Comparison of ENCODE assay signal across 8 mouse cellular contexts in genomic region chr5:113163116-113163515, GRCm38 (mm10). TPM values are rescaled to one million over a fixed set of nuclear protein-coding genes. Genes with fewer than 3 reads are reported as not detected.
DNase-seq lines count a peak whose midpoint lies in the region; ATAC-seq lines count a peak whose summit lies in the region.

No protein-coding gene starts in this region.

- no peaks in the 10 kb centered on the region for H3K36me3 ChIP-seq in kidney, embryonic 16.5 days (ENCODE audit: insufficient read depth, low read length)
- no peaks in the 10 kb centered on the region for H3K36me3 ChIP-seq in hindbrain, embryonic 13.5 days
- H3K36me3 ChIP-seq in midbrain, embryonic 10.5 days = no peaks in the 10 kb centered on the region

- H3K4me2 ChIP-seq in kidney, embryonic 16.5 days (replicated peaks; ENCODE audit: low read depth, low read length) = peak overlapping the region; percentile 52
- H3K4me2 ChIP-seq in hindbrain, embryonic 13.5 days = peak overlapping the region; percentile 47

- ATAC-seq in kidney, embryonic 16.5 days (ENCODE audit: low FRiP score, low TSS enrichment) = no peak
- ATAC-seq in hindbrain, embryonic 13.5 days (ENCODE audit: low FRiP score) = no peak
- ATAC-seq in inflammation-experienced regulatory T-cells, adult 6 months = no peak

- 9% methylated on average over 13 of the region's 13 CpGs for WGBS in kidney, embryonic 16.5 days
- WGBS in hindbrain, embryonic 13.5 days = 7% methylated on average over 13 of the region's 13 CpGs
- 5% methylated on average over 13 of the region's 13 CpGs for WGBS in midbrain, embryonic 10.5 days

- H3K27ac ChIP-seq in kidney, embryonic 16.5 days (ENCODE audit: low read length) = 0 out of 2 replicates have a peak overlapping the region, but pooled peaks have one; percentile 9
- H3K27ac ChIP-seq in hindbrain, embryonic 13.5 days = no peak overlapping the region
- peak overlapping the region; percentile 63; the same call in 1 of the 2 replicates for H3K27ac ChIP-seq in midbrain, embryonic 10.5 days (replicated peaks)

- peak overlapping the region; percentile 33 for H3K4me3 ChIP-seq in kidney, embryonic 16.5 days (ENCODE audit: low read length)
- peak overlapping the region; percentile 22 for H3K4me3 ChIP-seq in hindbrain, embryonic 13.5 days
- peak overlapping the region; percentile 39 for H3K4me3 ChIP-seq in midbrain, embryonic 10.5 days

- no peaks in the 10 kb centered on the region for H3K9me3 ChIP-seq in kidney, embryonic 16.5 days (ENCODE audit: low read length)
- H3K9me3 ChIP-seq in hindbrain, embryonic 13.5 days = no peaks in the 10 kb centered on the region
- no peaks in the 10 kb centered on the region for H3K9me3 ChIP-seq in midbrain, embryonic 10.5 days (replicated peaks)

- no peak for DNase-seq in kidney, adult 8-10 months
- peak; percentile 83 for DNase-seq in adrenal gland, postnatal 14 days
- no peak for DNase-seq in midbrain, embryonic 10.5 days (ENCODE audit: low spot score)
- DNase-seq in Muller cell, postnatal 12 days (ENCODE audit: inconsistent ontology term) = no peak
- no peak for DNase-seq in spleen, adult 18-20 months

- peaks cover 50% of the 10 kb centered on the region for H3K4me1 ChIP-seq in kidney, embryonic 16.5 days (ENCODE audit: insufficient read depth, low read length)
- H3K4me1 ChIP-seq in hindbrain, embryonic 13.5 days (replicated peaks) = peaks cover 54% of the 10 kb centered on the region
- H3K4me1 ChIP-seq in midbrain, embryonic 10.5 days = peaks cover 73% of the 10 kb centered on the region

- peak overlapping the region; percentile 46 for H3K9ac ChIP-seq in kidney, embryonic 16.5 days (replicated peaks; ENCODE audit: low read length)
- no peak overlapping the region for H3K9ac ChIP-seq in hindbrain, embryonic 13.5 days

- H3K27me3 ChIP-seq in kidney, embryonic 16.5 days (ENCODE audit: insufficient read depth, low read length) = no peaks in the 10 kb centered on the region
- no peaks in the 10 kb centered on the region for H3K27me3 ChIP-seq in hindbrain, embryonic 13.5 days
- H3K27me3 ChIP-seq in midbrain, embryonic 10.5 days (ENCODE audit: low read depth, poor library complexity, severe bottlenecking) = peaks cover 5% of the 10 kb centered on the region; the same call in 1 of the 2 replicates

RNA-seq across cellular contexts. Expression of gene 2900026A02Rik, which starts 57.9 kb away (rescaled TPM):
- 7.2 and 7.9 TPM in 2 replicates for polyA plus RNA-seq in kidney, embryonic 16.5 days (2015; fragmentation: Nextera tagmentation; extraction: Ambion mirVana)
- 18.2 and 20.7 TPM in 2 replicates for total RNA-seq in adrenal gland, postnatal 14 days (2021)
- 2.4 and 2.7 TPM in 2 replicates for polyA plus RNA-seq in hindbrain, embryonic 13.5 days (2015; fragmentation: Nextera tagmentation; extraction: Ambion mirVana)
- 2.7 and 2.9 TPM in 2 replicates for polyA plus RNA-seq in midbrain, embryonic 10.5 days (2016; fragmentation: Nextera tagmentation; extraction: Ambion mirVana)
- 1 to 10 TPM; 1.4 to 3.2 (median 1.4) TPM for polyA plus RNA-seq in inflammation-experienced regulatory T-cells, adult 6 months (2017; shearing (Covaris generic))
